Mouse (Mus musculus): ENCODE measurements around the gene Rint1.

DNA sequence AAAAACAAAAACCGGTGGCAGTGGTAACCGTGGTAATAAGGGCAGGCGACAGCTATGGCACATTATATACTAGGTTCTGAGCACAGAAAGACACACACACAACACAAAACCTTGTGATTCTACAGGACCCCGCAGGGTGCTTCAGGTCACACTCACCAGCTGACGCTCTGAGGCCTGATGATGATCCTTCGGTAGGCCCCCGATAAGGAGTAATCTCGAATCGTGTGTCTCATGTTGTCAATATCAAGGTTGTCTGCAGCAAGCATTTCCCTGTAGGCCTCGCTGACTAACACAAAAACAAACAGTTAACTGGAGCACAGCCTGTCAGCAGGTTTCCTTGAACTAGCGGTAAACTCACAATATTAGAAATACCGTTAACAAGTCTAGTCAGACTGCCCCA, 44.2 kb upstream of the Rint1 start:
- TF ChIP-seq CTCF (conservative IDR thresholded peaks at IDR 0.05; ENCODE audit: insufficient read depth, insufficient read length, low read depth, low read length) = no peak
- TF ChIP-seq POLR2A (IDR thresholded peaks at IDR 0.05; ENCODE audit: low read depth, low read length) = no peak
